Mouse (Mus musculus) cerebellum, adult 9-10 months (tissue): ENCODE results near the gene Scrn1.

ENCODE experiments used
- DNase-seq: peaks from one replicate; pipeline ENCODE4 v3.0.0; 2022

Gene Scrn1

DNA sequence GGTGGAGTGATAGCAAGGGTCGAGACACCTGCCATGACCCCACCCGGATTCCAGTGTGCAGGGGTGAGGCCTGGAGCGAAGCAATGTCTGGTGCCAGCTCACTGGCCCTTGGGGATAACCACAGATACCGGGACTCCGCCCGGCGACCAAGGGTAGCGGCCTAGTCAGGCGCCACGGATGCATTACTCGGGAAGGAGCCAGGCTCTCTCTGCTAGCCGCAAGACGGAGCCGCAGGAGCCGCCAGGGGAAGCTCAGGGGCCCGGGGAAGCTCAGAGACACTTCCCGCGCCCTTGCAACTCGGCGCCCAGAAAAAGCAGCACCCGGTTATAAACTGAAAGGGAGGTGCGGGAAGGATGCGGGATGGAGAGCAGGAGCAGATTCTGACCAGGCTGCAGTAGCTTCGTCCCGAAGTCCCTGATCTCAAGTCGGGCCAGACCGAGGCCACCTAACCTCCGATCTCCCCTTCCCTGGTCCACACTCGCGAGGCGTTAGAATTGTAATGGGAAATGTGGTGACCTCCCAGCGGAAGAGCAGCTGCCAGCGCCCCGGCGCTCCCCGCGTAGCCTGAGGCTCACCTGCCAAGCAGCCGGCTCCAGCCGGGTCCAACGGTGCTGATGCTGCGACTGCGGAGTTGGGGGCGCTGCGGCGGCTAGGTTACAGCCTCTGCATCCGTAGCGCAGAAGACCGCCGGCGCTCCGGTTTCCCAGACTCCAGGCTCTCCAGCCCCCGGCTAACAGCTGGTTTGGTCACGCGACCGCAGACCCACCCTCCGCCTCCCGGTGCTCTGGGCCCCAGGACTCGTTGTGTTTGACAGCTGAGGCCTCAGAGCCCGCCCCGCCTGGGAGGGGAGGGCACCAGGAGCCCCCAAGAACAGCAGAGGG lies at the start of gene Scrn1:
Gene Scrn1 (minus strand): TSS at position 825 of the 881 bp plus-strand sequence.
- DNase-seq, result peak; percentile 79

DNA sequence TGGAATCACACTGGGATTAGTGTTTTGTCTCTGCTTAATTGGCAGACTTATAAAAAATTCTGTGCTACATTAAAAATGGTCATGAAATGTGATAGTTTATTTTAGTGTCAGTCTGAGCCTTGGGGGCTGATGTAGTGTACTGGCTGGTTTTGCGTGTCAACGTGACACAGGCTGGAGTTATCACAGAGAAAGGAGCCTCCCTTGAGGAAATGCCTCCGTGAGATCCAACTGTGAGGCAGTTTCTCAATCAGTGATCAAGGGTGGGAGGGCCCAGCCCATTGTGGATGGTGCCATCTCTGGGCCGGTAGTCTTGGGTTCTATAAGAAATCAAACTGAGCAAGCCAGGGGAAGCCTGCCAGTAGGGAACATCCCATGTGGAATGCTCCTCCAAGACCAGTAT lies 40.0 kb upstream of the Scrn1 start:
- no peak for DNase-seq

DNA sequence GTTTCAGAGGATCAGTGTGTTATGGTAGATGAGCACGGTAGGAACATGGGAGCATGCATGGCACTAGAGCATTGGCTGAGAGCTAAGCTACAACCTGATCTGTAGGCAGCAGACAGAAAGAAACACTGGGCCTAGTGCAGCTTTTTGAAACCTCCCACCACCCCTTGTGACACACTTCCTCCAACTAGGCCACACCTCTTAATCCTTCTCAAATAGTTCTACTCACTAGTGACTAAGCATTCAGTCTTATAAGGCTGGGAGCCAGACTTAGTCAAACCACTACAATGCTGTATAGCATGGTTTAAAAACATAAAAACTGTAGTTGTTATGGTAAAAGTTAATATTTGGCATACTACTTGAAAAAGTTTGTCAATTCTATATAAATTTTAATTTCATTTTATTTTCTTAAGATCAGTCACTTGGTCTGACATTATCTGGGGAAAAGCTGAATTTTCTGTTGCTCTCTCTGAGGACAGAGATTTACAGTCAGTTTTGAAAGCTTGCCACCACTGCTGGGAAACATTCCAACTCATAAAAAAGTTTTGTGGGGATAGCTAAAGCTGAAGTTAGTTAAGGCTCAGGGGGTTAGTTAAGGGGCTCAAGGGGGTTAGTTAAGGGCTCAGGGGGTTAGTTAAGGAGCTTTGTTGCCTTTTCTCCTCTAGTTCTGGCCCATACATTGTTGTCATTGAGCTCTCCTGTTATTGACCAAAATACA lies 37.9 kb upstream of the Scrn1 start:
- DNase-seq, result no peak

DNA sequence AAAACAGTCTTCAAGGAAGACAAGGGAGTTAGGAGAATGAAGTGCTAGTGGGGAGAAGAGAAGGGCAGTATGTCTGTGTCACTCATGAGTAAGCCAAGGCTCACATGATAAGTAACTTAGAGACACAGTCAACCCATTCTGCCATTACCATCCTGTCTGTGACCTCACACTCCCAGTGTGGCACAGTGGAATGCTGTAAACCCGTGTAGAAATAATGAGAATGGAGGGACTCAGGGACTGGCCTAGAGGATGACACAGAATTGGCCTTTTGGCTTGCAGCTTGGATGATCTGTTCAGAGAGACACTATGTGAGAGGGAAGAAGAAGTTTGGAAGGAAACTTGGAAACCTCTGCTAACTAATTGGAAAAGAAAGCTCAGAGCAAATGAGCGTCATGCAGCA lies 36.6 kb upstream of the Scrn1 start:
- no peak for DNase-seq

DNA sequence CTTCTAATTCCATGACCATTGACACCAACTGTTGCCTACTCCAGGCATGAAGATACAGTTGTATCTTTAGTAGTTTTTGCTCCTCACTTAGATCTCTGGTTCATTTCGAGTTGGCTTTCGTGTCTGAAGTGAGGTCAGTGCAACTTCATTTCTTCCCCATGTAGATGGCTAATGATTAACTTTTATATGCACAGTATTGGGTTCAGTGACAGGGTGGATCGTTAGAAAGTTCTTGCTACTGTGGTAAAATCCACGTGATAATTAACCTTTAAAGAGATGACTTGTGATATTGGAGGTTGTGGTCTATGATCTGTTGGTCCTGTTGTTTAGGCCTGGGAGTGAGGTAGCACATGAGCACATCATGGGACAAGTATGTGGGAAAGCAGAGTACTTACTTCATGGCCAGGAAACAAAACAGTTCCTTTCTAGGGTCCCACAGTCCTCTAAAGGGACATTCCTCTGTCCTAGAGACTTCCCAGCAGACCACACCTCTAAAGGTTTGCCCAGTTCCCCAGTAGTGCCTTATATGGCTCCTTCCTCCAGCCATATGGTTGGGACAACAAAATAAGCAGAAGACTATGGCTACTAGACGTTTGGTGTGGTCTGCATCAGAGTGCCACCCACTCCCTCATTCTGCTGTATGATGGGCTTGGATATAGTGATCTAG lies 34.5 kb upstream of the Scrn1 start:
- DNase-seq, result no peak

DNA sequence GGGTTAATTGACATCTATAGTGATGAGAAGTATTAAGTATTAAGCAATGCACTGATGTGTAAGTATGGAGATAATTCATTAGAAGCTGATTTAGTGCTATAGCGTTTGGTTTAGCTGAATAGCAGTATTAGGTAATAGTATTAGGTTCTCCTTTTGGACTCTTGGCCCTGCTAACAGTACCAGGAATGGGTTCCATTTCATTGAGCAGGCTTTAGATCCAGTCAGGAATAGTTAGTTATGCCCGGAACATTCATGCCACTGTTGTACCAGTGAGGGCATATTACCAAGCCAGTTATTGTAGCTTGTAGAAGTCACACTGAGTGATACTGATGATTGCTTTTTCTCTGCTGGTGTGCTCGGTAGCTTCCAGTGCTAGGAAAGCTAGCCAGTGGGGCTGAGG lies 31.4 kb upstream of the Scrn1 start:
- no peak for DNase-seq

DNA sequence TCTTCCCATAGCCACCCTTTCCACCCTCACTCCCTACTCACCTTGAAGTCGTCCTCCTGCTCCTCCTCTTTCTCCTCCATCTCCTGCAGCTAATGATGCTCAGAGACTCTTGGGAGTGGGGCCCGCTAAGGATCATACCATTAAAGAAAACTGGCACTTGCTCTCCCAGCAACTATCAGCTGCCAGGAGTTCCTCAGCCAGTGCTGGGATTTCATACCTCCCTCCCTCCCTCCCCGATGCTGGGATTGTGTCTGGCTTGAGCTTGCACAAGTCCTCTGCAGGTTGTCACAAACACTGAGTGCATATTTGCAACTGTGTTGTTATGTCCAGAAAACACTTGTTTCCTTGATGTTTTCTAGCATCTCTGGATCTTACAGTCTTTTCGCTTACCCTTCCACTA lies 30.9 kb upstream of the Scrn1 start, which contains the start of gene Fkbp14:
Gene Fkbp14 (minus strand): TSS at position 101 of the 400 bp plus-strand sequence.
- no peak for DNase-seq

DNA sequence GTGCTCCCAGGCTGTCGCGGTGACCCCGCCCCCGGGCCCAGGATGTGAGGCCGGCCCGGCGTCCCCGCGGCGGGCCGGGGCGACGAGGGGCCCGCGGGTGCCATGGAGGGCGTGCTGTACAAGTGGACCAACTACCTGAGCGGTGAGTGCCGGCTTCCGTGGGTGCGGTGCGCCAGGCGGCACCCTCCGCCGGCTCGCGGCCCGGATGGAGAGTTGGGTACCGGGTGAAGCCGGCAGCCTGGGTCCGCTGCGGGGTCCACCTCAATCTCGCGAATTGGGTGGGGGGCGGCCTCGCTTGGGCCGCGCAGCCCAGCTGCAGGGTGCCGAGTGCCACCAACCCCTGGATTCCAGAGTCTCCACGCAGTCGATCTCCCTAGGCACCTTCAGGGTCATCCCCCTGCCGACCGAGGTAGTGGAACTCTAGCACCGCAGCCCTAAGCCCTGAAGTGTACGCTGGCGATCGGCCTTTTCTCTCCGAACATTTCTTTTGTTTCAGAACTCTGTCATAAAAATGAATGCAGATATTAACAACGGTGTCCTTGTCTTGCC lies 29.1 kb upstream of the Scrn1 start:
- no peak for DNase-seq

DNA sequence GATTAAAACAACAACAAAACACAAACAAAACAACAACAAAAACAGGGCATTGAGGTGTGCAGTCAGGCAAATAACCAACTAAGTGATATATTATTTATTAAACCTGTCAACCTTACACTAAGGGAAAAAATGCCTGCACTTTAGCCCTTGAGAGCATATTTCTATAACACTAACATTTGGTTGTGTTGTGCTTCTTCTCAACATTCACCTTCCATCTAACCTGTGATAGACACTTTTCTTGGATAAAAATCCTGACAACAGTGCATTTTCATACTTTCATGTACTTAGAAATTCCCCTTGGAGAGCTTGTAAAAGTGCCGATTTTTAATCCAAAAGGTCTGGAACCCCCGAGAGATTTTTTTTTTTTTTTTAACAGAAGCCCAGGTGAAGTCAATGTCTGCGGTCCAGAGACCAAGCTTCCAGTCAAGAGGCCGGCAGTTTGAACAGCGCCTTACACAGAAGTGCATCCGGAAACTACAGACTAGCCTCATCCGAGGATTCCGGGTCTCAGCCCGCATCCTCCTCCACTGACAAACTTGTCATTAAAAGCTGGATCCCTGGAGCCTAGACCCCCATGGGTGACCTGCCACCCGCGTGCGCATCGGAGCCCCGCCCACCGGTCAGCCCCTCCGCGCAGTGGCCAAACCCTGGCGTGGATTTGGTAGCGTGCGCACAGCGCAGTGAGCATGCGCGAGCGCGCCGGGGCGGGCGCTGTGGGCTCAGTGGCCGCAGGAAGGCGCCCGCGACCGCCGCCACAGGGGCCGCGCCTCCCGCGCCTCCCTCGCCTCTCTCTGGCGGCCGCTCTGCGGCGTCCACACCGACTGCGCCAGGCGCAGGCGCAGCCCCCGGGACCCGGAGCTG lies 28.4 kb upstream of the Scrn1 start, which contains the start of gene Plekha8:
Gene Plekha8 (plus strand): TSS at position 643 of the 861 bp plus-strand sequence.
- peak; percentile 91 for DNase-seq

DNA sequence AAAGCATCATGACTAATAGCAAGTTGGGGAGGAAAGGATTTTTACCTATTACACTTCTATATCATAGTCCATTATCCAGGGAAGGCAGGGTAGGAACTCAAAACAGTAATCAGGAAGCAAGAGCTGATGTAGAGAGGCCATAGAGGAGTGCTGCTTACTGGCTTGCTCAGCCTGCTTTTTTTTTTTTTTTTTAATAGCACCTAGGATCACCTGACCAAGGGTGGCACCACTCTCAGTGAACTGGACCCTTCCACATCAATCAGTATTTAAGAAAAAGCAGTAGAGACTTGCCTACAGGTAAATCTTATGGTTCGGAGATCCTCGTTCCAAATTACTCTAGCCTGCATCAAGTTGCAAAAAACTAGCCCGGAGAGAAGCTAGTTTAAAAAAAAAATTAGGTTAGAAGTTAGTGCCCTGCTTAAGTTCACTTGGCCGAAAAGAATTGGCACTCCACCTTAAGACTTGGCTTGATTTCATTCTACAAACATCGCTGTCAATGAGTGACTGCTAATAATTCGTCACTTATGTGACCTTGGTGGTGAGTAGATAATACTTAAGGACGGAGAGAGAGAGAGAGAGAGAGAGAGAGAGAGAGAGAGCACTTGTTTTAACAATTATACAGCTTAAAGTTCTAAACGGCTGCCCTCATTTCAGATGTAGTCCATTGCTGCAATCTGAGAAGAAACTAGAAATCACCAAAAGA lies 27.6 kb upstream of the Scrn1 start:
- DNase-seq, result peak; percentile 50

DNA sequence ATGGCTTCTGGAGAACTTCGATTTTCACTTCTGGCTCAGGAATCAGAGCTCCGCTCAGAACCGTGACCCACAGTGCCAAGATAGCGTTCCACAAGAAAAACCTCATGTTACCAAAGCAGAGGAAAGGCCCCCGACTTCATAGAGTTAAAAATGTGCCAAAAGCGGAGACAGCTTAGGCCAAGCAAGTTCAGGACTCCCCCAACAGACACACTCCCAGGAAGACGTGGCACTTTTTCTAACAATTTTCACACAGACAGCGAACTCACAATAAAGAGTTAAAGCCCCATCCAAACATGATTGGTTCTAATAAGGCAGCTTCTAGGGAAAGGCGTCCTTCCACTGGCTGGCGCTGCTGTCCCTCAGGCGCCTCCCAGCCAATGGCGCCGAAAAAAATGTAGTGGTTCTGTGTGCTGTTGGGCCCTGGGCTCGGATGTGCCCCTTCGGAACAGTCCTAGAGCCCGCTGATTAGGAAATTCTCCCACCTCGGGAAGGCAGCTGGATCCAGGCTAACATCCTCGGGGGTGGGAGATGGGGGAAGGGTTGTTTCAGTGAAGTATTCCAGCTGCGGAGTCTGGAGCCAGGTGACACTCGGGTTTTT lies 26.7 kb upstream of the Scrn1 start:
- peak; percentile 96 for DNase-seq

DNA sequence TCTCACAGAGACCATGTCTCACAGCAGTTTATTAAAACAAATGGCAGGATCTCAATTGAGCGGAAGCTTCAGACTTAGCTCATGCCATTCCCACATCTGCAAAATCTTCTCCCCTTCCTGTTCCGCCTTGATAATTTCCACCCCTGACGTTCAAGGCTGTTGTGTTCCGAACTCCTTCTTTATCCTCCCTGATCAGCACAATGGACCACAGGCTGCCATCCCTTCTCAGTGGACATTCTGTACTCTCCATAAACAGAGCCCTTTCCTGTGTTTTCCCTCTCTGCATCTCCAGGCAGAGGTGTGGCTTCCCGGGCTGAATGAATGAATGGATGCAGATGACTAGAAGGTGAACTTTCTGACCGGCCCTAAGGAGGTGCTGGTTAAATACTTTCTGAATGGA lies 25.5 kb upstream of the Scrn1 start:
- DNase-seq, result no peak

DNA sequence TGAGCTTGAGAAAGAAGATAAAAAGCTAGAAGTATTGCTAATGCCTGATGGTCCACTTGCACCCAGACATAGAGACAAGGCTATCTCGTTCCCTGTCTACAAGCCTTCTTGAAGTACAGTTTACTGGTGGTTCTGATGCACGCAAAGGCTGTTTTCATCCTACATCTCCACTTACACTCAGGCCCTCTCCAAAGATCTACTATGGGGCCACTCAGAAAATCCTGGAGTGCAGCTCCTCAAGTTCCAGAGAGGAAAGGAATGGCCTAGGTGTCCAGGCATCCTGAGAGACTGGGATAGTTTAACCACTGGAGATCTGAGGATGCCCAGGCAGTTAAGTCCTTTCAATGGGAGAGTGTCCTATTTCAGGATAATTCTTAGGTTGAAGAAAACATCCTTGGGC lies 24.4 kb upstream of the Scrn1 start:
- DNase-seq, result no peak

DNA sequence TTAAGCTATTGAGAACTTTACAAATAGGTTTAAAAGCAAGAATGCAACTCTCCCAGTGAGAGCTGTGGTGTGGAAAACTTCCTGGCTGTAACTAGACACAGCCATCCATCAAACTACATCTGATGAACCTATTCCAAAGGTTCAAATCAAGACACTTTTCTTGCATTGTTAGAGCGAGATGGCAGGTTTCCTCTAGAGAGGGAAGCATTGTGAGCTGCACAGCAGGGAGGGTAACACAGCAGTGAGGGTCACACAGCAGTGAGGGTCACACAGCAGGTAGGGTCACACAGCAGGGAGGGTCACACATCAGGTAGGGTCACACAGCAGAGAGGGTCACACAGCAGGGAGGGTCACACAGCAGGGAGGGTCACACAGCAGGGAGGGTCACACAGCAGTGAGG lies 21.9 kb upstream of the Scrn1 start:
- no peak for DNase-seq

DNA sequence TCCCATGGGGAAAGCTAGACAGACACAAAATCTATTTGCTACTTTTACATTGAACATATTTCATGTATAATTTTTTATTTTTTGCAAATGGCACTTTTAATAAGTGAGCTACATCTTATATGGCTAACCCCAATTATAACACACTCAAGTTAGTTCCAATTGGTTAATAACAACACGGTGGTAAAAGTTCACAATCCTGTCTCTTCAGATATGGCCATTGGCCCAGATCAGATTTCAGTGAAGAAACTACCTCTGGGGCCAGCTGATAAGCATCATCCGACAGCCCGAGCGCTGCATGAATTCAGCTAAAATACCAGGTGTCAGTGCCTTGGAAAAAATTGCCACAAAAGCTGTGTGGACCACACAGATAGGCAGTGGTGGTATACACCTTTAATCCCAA lies 21.4 kb upstream of the Scrn1 start:
- DNase-seq, result no peak

DNA sequence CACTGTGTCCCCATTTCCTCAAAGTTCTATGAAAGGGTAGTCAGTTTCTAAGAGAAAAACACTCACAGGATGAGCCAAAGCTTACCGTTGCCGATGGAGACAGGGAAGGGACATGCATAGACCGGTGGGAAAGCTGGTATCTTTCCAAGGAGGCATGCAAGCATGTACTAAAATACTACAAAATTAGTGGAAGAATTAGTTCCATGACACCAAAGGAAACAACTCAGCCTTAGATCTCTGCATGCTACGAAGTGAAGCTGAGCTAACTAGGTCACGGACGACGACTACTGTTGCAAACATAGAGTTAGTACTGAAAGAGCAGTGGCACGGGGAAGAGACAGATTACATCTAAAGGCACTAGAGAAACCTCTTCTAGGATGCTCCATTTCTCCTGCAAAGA lies 20.6 kb upstream of the Scrn1 start:
- DNase-seq, result no peak

DNA sequence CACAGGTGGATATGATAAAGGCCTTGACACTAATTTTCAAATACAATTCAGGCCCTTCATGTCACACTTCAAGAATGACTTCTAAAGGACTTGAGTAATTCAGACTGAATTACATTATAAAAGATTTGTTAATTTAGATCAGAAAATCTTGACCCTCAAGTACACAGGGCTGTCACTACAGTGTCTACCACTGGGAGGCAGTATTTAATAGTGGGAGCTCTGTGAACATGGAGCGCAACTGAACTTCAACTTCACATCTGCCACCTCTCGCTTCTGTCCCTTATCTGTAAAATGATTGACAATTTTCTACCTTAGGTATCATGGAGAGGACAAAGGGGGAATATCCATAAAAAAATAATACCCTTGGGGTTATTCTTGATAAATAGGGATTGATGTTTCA lies 19.9 kb upstream of the Scrn1 start:
- DNase-seq, result peak; percentile 78

DNA sequence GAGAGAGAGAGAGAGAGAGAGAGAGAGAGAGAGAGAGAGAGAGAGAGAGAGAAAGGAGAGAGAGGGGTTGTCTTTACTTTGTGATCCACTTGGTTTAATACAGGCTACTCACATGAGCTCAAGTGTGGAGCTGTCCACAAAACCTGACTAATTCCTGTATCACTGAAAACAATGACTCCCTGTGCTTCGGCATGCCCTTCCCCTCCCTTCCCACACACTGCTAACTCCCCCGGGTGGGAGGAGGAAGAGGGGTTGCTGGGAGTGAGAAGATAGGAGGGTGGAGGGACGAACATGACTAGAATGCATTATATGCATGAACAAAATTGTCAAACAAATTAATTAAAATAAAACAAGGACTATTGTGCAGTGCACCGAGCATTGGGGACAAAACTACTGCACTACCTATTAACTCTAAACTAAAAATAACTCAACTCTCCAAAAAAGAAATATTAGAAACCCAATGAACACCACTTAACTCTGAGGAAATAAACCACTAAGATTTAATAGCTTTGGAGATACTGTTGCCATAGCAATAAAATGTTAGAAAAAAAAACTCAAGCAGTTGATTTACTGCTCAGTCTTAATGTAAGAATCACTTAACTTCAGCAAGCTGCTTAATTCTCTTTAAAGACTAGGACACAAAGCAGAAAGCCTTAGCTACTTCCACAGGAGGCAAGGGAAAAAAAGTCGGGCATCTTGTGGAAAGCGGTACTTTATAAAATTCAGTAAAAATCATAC lies 7.1 kb upstream of the Scrn1 start:
- no peak for DNase-seq

DNA sequence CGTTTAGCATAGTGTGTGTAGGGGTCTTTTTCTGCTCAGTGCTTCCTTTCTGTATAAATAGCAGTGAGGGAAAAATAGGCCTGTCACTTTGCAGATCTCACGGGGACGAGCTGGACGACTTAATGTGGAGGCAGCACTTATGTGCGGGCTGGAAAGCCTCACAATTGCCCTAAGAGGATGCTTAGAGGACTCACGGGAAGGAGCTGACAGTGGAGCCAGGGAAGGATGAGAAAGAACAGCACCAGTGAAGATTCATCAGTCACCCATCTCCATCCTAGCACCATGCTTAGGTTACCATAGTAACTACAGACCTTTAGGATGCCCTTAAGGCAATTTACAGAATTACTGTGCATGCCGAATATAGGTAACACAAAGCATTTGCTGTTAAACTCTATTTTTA lies 3.5 kb upstream of the Scrn1 start:
- DNase-seq, result no peak

DNA sequence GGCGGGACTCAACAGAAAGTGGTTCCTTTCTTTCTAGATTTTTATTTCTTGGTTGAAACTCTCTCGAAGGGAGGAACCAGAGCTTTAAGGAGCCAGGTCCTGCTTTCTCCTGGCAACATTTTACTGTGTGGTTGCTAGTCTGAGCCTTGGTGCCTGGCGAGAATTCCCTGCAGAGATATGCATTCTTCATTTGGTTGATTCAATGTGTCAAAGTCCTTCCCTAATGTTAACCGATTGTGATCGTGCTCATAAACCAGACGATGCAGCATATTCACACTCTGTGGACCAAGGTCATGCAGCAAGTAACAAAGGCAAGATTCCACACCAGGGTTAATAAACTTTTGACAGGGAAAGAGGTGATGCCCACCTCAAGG lies 244 bp upstream of the Scrn1 start:
- DNase-seq, result no peak

DNA sequence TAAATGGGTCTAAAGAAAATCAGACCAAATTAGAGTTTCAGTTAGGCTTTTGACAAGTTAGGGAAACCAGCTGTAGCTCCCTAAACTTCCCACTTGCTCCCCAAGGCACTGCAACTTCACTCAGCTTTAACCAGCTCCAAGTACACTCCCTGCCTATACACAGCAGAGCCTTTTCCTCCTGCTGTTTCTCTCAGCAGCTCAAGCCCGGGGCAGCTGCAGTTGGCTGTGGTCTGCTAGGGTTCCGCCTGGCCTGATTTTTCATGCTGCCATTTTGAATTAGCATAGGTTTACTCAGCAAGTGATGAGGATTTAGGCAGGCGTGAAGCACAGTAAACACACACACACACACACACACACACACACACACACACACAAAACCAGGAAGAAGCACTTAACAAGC lies 1.3 kb downstream of the Scrn1 start:
- peak; percentile 68 for DNase-seq
